Mouse (Mus musculus) embryonic facial prominence, embryonic 11.5 days (tissue): ENCODE results near the gene Ube2a. TPM values are rescaled to one million over a fixed set of nuclear protein-coding genes. Genes with fewer than 3 reads are reported as not detected.

Source experiments
- ATAC-seq: fragments of 200-750 bp; cut with Nextera tagmentation; replicated peaks from 2 replicates; pipeline ENCODE4 v1.8.0; 2017; ENCODE audit warnings: low read depth; ENCODE audit not compliant: insufficient number of reproducible peaks, low FRiP score, low TSS enrichment
- DNase-seq: peaks from one replicate; pipeline ENCODE4 v3.0.0-alpha.2; 2015; ENCODE audit warnings: low spot score
- H3K27ac ChIP-seq: fragments of 300-500 bp; sonication (generic); replicated peaks from 2 replicates; pipeline ENCODE4 v1.5.1; 2014; ENCODE audit warnings: mild to moderate bottlenecking, low read depth, low read length, control low read depth
- H3K27me3 ChIP-seq: fragments of 300-500 bp; sonication (generic); 2 replicates; pipeline ENCODE4 v1.6.1; 2014; ENCODE audit warnings: mild to moderate bottlenecking, low read length, moderate library complexity, mixed read lengths; ENCODE audit not compliant: control insufficient read depth, insufficient read depth
- H3K36me3 ChIP-seq: fragments of 300-500 bp; sonication (generic); replicated peaks from 2 replicates; pipeline ENCODE4 v1.6.1; 2014; ENCODE audit warnings: low read depth, mild to moderate bottlenecking, low read length, moderate library complexity, mixed read lengths; ENCODE audit not compliant: control insufficient read depth, insufficient read depth
- H3K4me1 ChIP-seq: fragments of 300-500 bp; sonication (generic); 2 replicates; pipeline ENCODE4 v1.6.1; 2014; ENCODE audit warnings: low read length, mixed read lengths; ENCODE audit not compliant: control insufficient read depth, insufficient read depth
- H3K4me2 ChIP-seq: fragments of 300-500 bp; sonication (generic); 2 replicates; pipeline ENCODE4 v1.6.1; 2014; ENCODE audit warnings: low read depth, mild to moderate bottlenecking, control low read depth, low read length, moderate library complexity
- H3K4me3 ChIP-seq: fragments of 300-500 bp; sonication (generic); 2 replicates; pipeline ENCODE4 v1.5.1; 2014; ENCODE audit warnings: low read depth, low read length, control low read depth
- H3K9ac ChIP-seq: fragments of 300-500 bp; sonication (generic); replicated peaks from 2 replicates; pipeline ENCODE4 v1.6.1; 2014; ENCODE audit warnings: mild to moderate bottlenecking, control low read depth, low read length
- H3K9me3 ChIP-seq: fragments of 300-500 bp; sonication (generic); replicated peaks from 2 replicates; pipeline ENCODE4 v1.6.1; 2016; ENCODE audit warnings: mild to moderate bottlenecking, low read length, inconsistent platforms, mixed read lengths; ENCODE audit not compliant: control insufficient read depth
- WGBS: fragments of 180-500 bp; shearing (Covaris S2); extraction: QIAGEN DNeasy Blood & Tissue Kit; methylation state at CpG from one replicate; pipeline ENCODE4 v1.1.7; 2014; 5-methylcytosine and 5-hydroxymethylcytosine counted together
- polyA plus RNA-seq: library from polyadenylated mRNA; unstranded; fragments of >200 nt; fragmentation: Nextera tagmentation; extraction: Ambion mirVana; gene quantifications from 2 replicates; pipeline ENCODE4 v1.2.1, GENCODE M21; 2014

Ube2a gene
- polyA plus RNA-seq, 1 experiment from 2014 or later, result 136 TPM

DNA sequence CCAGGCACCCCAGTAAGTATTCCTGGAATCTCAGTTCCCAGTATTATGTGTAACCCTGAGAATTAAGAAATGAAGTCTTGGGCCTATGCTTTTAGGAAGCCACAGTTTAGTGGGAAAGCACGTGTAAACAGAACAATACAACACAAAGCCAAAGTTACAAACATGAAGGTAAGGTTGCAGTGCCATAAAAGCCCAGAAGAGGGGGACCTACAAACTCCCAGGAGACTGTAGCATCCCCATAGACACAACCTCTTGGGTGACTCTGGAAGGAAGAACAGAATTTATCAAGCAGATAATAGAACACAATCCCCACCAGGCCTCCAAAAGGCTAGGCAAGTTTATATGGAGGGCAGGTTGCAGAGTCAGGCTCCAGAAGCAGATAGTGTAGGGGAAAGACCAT is 56.9 kb downstream of the Ube2a start:
- Histone ChIP-seq H3K9ac (no peak overlapping the region), H3K27me3 (no peaks in the 10 kb centered on the region), H3K4me1 (no peaks in the 10 kb centered on the region), H3K9me3 (no peaks in the 10 kb centered on the region), H3K36me3 (no peaks in the 10 kb centered on the region; the same call in 1 of the 2 replicates), H3K27ac (no peak overlapping the region), H3K4me3 (no peak overlapping the region), H3K4me2 (no peak overlapping the region)
- ATAC-seq, result no peak
- 26% methylated on average over 1 of the region's 1 CpGs for WGBS
- no peak for DNase-seq

Other genes starting within 250 kb of the Ube2a start
- gene Akap17b, start 228.5 kb upstream of the Ube2a start, polyA plus RNA-seq, result 2.5 and 3.1 TPM in 2 replicates
- 0.89 and 1.00 TPM in 2 replicates for gene Slc25a43, start 130.2 kb upstream of the Ube2a start, polyA plus RNA-seq
- 585 and 587 TPM in 2 replicates for gene Slc25a5, start 78.2 kb upstream of the Ube2a start, polyA plus RNA-seq
- 45.1 and 53.3 TPM in 2 replicates for gene C330007P06Rik, start 211 bp downstream of the Ube2a start, polyA plus RNA-seq
- 2.9 and 3.4 TPM in 2 replicates for gene Nkrf, start 29.0 kb downstream of the Ube2a start, polyA plus RNA-seq
- 57.0 and 59.2 TPM in 2 replicates for gene Sept6, start 117.9 kb downstream of the Ube2a start, polyA plus RNA-seq
- not detected in 2 replicates for gene Sowahd, start 174.9 kb downstream of the Ube2a start, polyA plus RNA-seq
- gene Rpl39, start 211.5 kb downstream of the Ube2a start, polyA plus RNA-seq, result 502 and 510 TPM in 2 replicates
- gene Upf3b, start 236.4 kb downstream of the Ube2a start, polyA plus RNA-seq, result 18.5 and 18.9 TPM in 2 replicates